Mouse (Mus musculus) cerebellum, postnatal 36 days (tissue): ENCODE results near the gene G0s2.

Experiments used
- DNase-seq, 2 experiments: peaks; one replicate each; pipeline ENCODE4 v3.0.0; 2021 to 2022; ENCODE audit warnings: mixed read lengths in 2 of 2

The G0s2 gene

GRCm38 (mm10) chr1:193252616-193253015, 20.4 kb downstream of the G0s2 start:
- no peak for DNase-seq

DNA sequence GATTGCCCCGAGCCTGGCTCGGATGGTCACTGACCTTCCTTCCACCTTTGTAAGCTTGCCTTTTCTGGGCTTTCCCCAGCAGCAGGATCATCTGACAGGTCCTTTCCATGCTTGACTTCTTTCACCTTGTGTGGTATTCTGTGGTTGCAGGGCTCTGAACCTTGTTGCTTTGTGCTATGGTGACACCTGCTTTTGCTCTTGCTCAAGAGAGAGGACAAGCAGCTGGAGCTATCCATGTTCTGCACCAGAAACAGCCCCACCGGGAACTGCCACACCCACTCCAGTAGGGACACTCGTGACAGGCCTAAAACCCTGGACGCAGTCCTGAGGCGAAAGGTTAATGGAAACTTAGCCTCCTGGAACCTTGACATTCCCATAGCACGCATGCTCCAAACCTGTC, 21.6 kb downstream of the G0s2 start:
- DNase-seq: no peak

DNA sequence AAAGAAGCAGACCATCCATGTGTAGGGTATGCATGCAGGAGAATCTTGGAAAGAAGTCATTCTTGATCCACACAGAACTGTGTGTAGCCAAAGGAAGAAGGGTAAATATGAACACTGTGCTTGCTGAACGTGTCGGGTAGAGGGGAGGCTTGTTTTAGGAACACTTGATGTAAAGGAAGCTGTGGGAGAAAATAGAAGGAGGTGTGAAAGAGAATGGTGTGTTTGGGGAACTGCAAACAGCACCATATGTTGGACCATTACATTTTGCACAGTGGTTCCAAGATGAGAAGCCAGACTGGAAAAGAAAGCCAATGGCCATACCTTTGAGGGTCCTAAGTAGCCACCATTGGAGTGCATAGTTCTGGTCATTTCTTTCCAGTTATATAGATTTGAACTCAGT, 23.0 kb downstream of the G0s2 start:
- no peak for DNase-seq

GRCm38 (mm10) chr1:193244235-193244634, 28.8 kb downstream of the G0s2 start:
- DNase-seq: no peak

- DNase-seq: no peak
Observed at GRCm38 (mm10) chr1:193243571-193244193, 29.3 kb downstream of the G0s2 start.

- no peak for DNase-seq
Observed at GRCm38 (mm10) chr1:193242863-193243262, 30.2 kb downstream of the G0s2 start.

- DNase-seq: peak; percentile 90 to 91
Observed at GRCm38 (mm10) chr1:193242238-193242637, 30.8 kb downstream of the G0s2 start.

DNA sequence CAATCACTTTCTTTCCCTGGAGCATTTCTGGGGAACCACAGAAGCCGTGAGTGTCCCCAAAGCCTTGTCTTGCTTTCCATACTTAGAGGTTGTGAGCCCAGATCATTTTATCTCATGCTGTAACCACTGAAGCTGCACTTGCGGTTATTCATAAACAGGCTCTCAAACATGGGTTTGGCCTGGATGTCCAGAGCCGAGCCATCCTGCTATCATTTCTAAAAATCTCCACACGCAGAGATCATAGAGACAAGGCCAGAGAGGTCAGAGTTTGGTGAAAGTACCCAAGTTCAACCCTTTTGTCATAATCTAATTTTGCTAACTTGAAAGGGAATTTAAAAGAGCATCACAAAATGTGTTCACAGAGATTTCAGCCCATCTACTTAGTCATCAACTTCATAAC, 31.6 kb downstream of the G0s2 start:
- no peak for DNase-seq

GRCm38 (mm10) chr1:193238426-193238825, 34.6 kb downstream of the G0s2 start:
- DNase-seq: no peak

DNA sequence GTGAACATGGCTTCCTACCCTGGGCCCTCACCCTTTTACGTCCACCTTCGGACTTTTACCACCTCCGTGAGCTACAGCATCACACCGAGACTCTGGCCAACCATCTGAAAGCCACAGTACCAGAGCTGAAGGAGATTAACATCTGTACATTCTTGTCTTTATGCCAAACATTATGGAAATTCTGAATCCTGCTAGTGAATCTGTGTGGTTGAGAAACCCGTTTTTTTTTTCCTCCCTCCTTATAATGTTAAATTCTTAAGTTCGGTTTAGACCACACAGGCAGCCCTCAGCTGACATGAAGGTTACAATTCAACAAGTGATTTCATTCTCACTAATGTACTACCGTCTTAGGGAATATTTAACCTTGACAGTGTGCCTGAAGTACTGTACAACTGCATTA, 38.1 kb downstream of the G0s2 start:
- no peak for DNase-seq

DNA sequence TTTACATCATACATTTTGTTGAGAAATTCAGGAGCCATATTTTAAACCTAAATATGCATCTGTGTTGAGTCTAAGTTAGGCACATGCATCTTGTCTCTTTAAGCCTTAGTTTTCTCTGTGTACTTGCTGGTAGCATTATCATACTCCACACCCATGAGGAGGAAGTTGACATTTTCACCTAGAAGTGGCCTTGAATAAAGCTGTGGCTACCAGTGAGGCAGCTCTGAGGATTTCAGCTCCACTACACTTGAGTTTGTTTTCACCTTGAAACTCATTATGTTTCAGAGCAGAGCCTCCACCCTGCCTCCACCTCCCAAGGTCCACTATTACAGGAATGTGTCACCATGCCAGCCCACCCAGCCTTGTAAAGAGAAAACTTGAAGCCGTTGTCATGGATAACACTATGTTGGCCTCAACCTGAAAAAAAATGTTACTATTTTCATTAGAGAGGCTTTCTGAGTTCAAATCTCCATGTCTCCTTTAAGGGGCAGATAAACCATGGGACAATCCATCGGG, 38.8 kb downstream of the G0s2 start:
- no peak for DNase-seq

- DNase-seq: no peak
Observed at GRCm38 (mm10) chr1:193232732-193233131, 40.3 kb downstream of the G0s2 start.

GRCm38 (mm10) chr1:193230935-193231334, 42.1 kb downstream of the G0s2 start:
- no peak for DNase-seq

GRCm38 (mm10) chr1:193230531-193230930, 42.5 kb downstream of the G0s2 start:
- no peak for DNase-seq

DNA sequence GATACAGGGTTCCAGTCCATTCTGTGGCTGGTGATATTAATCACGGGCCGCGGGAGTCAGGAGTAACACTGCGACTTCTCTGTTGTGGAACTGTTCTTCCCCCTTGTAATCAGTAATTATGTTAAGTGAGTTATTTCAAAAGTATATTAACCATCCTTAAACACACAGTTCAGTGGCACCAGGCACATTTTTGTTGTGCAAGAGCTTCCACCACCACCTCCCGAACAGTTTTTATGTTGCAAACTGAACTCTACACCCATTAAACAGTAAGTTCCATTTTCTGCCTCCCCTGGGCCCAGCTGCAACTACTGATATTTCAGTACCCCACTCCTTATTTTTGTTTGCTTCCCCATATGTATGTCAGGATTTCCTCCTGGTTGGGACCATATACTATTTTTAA, 43.4 kb downstream of the G0s2 start:
- no peak for DNase-seq

DNA sequence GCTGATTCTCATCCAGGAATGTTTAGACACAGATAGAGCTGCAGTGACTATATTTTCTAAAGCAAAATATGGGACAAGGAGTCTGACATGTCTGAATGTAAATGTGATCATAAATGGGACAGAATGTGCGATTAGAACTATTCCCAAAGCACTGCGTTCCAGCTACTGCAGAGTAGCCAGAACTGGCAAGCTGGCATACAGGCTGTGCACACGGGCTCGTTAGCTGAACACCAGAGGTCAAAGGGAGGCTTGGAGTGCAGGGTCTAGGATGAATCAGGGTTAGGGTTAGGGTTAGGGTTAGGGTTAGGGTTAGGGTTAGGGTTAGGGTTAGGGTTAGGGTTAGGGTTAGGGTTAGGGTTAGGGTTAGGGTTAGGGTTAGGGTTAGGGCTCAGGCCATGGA, 45.5 kb downstream of the G0s2 start:
- no peak for DNase-seq

DNA sequence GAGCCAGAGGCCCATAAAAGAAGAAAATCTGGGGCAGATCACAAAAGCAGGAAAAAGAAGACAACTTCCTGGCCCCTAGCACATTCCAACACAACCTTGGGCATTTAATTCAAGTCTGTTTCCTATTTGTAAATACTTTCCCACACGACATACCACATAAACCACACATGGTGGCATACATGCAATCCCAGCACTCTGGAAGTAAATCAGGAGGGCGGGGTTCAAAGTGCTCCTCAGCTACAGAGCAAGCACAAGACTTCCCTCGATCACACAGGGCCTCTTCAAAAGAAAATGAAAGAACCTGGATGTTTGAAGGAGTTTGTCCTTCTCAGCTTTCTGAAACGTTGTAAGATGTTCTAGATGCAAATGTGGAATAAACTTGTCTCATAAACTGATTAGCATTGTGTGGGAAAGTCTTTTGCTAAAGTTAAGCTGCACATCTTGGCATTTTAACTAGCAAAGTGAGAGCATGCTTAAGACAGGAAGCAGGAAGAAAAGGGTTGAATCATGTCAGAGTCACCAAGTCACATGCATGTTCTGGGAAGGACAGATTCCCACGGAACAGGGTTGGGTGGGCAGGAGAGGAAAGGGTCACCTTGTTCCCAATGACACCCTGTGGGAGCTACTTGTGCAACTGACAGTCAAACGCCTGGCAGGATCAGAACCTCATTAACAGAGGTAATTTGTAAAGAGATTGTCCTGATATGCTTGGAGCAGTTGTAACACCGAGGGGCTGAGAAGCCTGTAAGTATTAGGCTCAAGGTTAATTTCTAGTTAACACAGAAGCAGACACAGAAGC, 46.1 kb downstream of the G0s2 start:
- DNase-seq: no peak

- DNase-seq: no peak
Observed at GRCm38 (mm10) chr1:193226114-193226513, 46.9 kb downstream of the G0s2 start.

GRCm38 (mm10) chr1:193225531-193225930, 47.5 kb downstream of the G0s2 start:
- no peak for DNase-seq
